Mouse (Mus musculus) heart, postnatal 10 days (tissue): Measurements from ENCODE around the gene Rpl36. TPM values are rescaled to one million over a fixed set of nuclear protein-coding genes. Genes with fewer than 3 reads are reported as not detected.
"Not testable (repeated sequence)": the region's sequence is repeated elsewhere in the genome, so short reads cannot be mapped to it uniquely, and the experiment has no call there.

ENCODE experiments used
- DNase-seq, 2 experiments: peaks; one replicate each; pipeline ENCODE4 v3.0.0; 2021
- intact Hi-C: fragments of 180-260 bp; cut with DNase I; formaldehyde crosslinking; loops from one replicate; pipeline ENCODE4 v1.15.1; 2025
- total RNA-seq, 2 experiments: library from RNA; stranded (reverse); gene quantifications; 2 replicates each; pipeline ENCODE4 v1.2.3; 2021

Gene Rpl36
- total RNA-seq, 2 experiments from 2014 or later: 862 to 893 TPM

- no peak for DNase-seq
- intact Hi-C loops: no loop called here
Measured at GRCm38 (mm10) chr17:56607521-56608062, 5.6 kb upstream of the Rpl36 start.

GRCm38 (mm10) chr17:56608699-56609098 is 4.5 kb upstream of the Rpl36 start:
- intact Hi-C loops: no loop called here
- DNase-seq: no peak

GRCm38 (mm10) chr17:56609452-56610171 is 3.6 kb upstream of the Rpl36 start, which contains the start of gene 2410015M20Rik:
2410015M20Rik (minus strand) TSS chr17:56609771.
- DNase-seq: peak; percentile 96 to 97
- intact Hi-C loops: loop anchor here (5.0 kb wide), 1 partner anchor 153 kb away; the partner anchor contains the start of gene Dus3l

GRCm38 (mm10) chr17:56611323-56611722 is 1.9 kb upstream of the Rpl36 start:
- no peak for DNase-seq
- intact Hi-C loops: loop anchor here (5.0 kb wide), 1 partner anchor 151 kb away; the partner anchor contains the start of gene Dus3l

- intact Hi-C loops: loop anchor here (5.0 kb wide), 1 partner anchor 150 kb away; the partner anchor contains the start of gene Dus3l
- no peak for DNase-seq
Measured at GRCm38 (mm10) chr17:56611861-56612564, 1.2 kb upstream of the Rpl36 start.

GRCm38 (mm10) chr17:56612565-56612939 is 664 bp upstream of the Rpl36 start:
- not testable (repeated sequence) for DNase-seq
- intact Hi-C loops: loop anchor here (5.0 kb wide), 1 partner anchor 150 kb away; the partner anchor contains the start of gene Dus3l

GRCm38 (mm10) chr17:56613893-56614292 is 677 bp downstream of the Rpl36 start:
- intact Hi-C loops: loop anchor here (1.0 to 5.0 kb wide), 2 partner anchors 53 to 148 kb away; partner anchors contain the start of gene Dus3l
- peak; percentile 37 to 60 for DNase-seq

- DNase-seq: no peak
- intact Hi-C loops: loop anchor here (5.0 kb wide), 1 partner anchor 148 kb away; the partner anchor contains the start of gene Dus3l
Measured at GRCm38 (mm10) chr17:56614391-56615135, 1.3 kb downstream of the Rpl36 start.

- DNase-seq: no peak
- intact Hi-C loops: no loop called here
Measured at GRCm38 (mm10) chr17:56615136-56615784, 2.0 kb downstream of the Rpl36 start.

GRCm38 (mm10) chr17:56615792-56616191 is 2.6 kb downstream of the Rpl36 start:
- intact Hi-C loops: no loop called here
- no peak for DNase-seq

- no peak for DNase-seq
- intact Hi-C loops: no loop called here
Measured at GRCm38 (mm10) chr17:56616725-56617124, 3.5 kb downstream of the Rpl36 start.

- no peak for DNase-seq
- intact Hi-C loops: no loop called here
Measured at GRCm38 (mm10) chr17:56617628-56618027, 4.4 kb downstream of the Rpl36 start.

GRCm38 (mm10) chr17:56625495-56625894 is 12.3 kb downstream of the Rpl36 start:
- no peak for DNase-seq
- intact Hi-C loops: loop anchor here (5.0 kb wide), 1 partner anchor 42 kb away; no protein-coding TSS in a partner anchor

GRCm38 (mm10) chr17:56626260-56626659 is 13.0 kb downstream of the Rpl36 start:
- intact Hi-C loops: loop anchor here (5.0 kb wide), 1 partner anchor 41 kb away; no protein-coding TSS in a partner anchor
- no peak for DNase-seq

- intact Hi-C loops: loop anchor here (5.0 kb wide), 1 partner anchor 40 kb away; no protein-coding TSS in a partner anchor
- DNase-seq: peak; percentile 96 to 97
Measured at GRCm38 (mm10) chr17:56626754-56627470, 13.7 kb downstream of the Rpl36 start, which contains the start of gene Lonp1. Lonp1 (minus strand) TSS chr17:56626887.

- intact Hi-C loops: loop anchor here (5.0 kb wide), 1 partner anchor 40 kb away; no protein-coding TSS in a partner anchor
- DNase-seq: no peak
Measured at GRCm38 (mm10) chr17:56627530-56628277, 14.5 kb downstream of the Rpl36 start, which contains the start of gene Catsperd. Catsperd (plus strand) TSS chr17:56628143.

GRCm38 (mm10) chr17:56629800-56630781 is 16.9 kb downstream of the Rpl36 start:
- not testable (repeated sequence) for DNase-seq
- intact Hi-C loops: loop anchor here (5.0 kb wide), 1 partner anchor 37 kb away; no protein-coding TSS in a partner anchor
